11 mouse cellular contexts compared by ENCODE assay signal in genomic region chr9:34969881-34970490, GRCm38 (mm10).
"Had no signal": no experiment of that assay in that cellular context is flagged by ENCODE, and none has a peak within 500 bp of the region (broad histone marks: within the 10 kb centered on the region; RNA-seq: fewer than 3 reads in every experiment).

No protein-coding gene starts in this region.

- H3K4me3 ChIP-seq: limb, embryonic 12.5 days; liver, embryonic 13.5 days; midbrain, embryonic 13.5 days; neural tube, embryonic 15.5 days had no signal

- H3K27ac ChIP-seq: limb, embryonic 12.5 days; liver, embryonic 13.5 days; midbrain, embryonic 13.5 days; neural tube, embryonic 15.5 days had no signal

- DNase-seq: kidney, postnatal 25 days; liver; liver, embryonic 13.5 days; liver, postnatal 0 days; right cerebral cortex, postnatal 4 days; spleen, adult 18-20 months; thymus, adult 18-20 months; thymus, postnatal 14 days had no signal
